Mouse (Mus musculus): ENCODE data around the gene Gng4.

Gng4 gene

DNA sequence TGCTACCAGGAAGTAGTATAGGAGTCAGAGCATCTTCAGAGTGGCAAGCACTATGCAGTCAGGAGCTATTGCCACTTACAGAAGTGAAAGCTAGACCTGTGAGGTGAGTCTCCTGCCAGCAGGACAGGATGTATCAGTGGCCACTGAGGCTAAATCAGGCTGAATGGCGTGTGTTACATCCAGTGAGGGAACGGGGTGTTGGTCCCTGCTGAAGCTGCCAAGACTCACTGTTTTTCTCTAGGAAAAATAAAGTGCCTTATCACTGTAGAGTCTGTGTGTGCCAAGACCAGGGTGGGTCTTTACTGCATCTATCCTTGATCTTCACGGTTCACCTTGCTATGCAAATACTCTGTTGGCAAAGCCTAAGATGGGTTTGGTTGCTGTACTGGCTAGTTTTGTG lies 34.8 kb downstream of the Gng4 start:
- DNase-seq (ENCODE audit: low read depth) = no peak

DNA sequence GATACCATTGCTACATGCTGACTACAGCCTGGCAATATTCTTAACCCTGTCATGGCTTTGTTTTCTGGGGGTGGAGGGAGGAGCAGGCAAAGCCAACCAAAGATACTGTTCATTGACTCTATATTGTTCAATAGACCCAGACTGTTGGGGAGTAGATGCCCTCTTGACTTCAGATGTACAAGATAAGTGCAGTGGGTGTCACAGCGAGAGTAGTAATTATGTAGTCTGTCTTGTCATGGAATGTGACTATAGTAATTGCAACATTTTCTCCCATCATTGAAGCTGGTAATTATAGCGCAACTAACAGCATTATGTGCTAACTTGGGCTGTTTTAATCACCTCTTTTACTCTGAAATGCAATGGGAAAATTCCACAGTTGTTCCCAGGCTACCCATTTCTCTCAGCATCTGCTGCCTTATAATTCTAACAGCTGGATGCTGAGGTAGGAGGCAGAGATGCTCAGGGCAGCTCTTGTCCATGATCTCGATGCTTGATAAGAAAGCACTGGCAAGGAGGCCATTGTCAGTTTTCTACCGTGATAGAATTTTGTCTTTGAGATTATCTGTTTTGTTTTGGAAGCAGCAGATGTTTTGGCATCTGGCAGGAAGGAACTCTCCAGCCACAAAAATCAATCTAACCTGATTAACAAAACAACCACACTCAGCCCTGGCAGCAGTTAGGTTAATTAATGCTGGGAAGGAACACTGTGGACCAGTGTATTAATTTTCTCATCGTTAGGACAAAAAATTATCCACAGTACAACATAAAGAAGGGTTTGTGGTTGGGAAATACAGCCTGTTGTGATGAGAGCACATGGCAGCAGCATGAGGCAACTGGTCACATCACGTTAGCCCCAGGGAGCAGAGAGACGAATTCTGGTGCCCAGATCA lies 36.6 kb downstream of the Gng4 start:
- DNase-seq (ENCODE audit: low read depth) = no peak

DNA sequence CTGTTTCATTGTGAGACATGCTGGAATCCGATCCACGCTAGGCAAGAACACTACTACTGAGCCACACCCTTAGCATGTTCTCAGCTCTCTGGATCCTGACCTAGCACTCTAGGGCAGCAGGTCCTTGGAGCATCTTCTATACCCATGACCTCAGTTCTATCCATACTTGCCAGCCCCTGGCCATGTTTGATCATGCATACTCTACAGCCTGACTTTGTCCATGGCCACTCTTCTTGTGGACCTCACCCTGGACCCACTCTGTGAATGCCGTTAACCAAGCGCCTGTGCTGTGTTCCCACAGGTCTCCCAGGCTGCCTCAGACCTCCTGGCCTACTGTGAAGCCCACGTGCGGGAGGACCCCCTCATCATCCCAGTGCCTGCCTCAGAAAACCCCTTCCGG lies 41.1 kb downstream of the Gng4 start:
- no peak for DNase-seq (ENCODE audit: low read depth)

DNA sequence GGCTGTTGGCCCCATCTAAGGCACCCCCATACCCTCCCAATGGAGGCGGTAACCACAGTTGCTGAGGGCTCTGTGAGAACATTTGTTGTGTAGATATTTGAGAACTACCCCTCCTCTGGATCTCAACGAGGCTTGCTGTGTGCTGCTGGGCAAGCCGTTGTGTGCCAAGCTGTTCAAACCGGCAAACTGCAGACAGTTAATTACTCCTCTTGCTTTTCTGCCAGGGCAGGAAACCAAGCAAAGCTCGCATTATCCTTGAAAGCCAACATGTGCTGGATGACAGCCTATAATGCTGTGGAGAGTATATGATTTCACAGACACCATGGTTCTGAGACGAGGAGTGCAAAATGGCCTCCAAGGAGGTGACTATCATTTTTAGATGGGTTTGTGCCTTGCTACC lies 42.7 kb downstream of the Gng4 start:
- no peak for DNase-seq (ENCODE audit: low read depth)

DNA sequence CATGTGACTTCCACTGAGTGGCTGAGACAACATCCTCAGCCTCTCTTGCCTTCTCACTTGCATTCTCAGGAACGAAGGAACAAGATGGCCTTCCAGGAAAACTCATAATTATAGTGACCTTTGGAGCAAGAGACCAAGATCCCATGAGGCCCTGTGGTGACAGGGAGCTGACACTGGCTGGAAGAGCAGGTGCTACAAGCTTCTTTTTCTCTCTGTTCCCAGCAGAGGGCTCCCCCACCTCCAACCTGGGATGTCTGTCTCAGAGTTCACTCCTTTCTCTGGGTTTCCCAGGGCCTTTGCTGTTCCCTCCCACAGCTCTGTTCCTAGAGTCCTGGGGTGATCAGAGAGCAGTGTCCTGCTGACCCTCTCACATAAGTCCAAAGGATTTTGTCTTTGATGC lies 44.3 kb downstream of the Gng4 start:
- no peak for DNase-seq (ENCODE audit: low read depth)

DNA sequence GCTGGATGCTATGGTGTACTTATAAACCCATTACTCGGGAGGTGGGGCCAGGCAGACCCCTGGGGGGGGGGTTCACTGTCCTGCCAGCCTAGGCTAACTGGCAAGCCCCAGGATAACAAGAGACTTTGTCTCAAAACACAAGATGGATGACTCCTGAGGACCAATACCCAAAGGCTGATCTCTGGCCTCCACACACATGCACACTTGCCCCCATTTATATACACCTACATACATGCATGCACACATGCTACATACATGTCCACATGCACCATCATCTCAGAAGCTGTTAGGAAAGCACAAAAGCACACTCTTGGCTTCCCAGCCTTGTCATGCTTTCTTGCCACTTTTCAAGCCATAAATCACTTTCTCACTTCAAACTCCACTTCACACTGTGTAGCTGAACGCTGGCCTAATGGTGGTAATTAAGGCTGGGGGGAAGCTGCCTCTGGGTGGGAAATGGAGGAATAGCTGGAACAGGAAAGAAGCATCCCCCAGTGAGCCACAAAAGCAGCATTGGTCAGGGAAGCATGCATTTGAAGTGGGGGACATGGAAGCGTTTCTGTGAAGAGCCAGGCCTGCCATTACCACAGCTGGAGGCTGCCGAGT lies 46.7 kb downstream of the Gng4 start:
- no peak for DNase-seq (ENCODE audit: low read depth)

DNA sequence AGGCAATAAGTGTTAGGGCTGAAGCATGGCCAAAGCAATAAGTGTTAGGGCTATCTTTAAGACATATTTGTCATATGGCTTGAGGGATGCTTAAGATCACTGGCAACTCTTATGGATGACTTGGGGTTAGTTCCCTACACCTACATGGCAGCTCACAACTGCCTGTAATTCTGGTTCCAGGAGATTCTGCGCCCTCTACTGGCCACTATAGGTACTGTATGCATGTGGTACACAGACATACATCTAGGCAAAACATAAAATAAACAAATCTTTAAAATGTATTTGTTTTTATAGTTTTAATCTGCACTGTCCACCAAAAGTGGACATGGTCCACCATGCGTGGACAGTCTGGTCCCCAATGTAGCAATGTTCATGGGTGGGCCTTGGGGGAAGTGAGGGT lies 51.3 kb downstream of the Gng4 start:
- peak; percentile 29 for DNase-seq (ENCODE audit: low read depth)

DNA sequence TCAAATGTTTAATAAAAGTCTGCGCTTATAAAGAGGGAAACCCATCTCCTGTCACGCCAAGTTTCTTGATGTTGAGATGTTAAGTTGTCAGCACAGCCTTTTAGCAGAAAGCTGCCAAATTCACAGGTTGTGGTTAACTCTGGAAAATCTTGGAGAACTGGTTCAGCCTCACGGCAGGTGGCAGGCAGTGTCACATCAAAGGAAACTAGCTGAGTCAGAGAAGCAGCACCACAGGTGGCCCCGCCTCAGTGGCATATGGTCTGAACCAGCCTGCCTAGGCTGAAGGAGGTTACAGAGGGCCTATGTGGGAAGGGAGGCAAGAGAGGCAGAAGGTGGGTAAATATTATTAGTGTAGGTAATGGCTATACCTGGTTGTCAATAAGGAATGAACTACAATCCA lies 61.2 kb downstream of the Gng4 start:
- no peak for DNase-seq (ENCODE audit: low read depth)

DNA sequence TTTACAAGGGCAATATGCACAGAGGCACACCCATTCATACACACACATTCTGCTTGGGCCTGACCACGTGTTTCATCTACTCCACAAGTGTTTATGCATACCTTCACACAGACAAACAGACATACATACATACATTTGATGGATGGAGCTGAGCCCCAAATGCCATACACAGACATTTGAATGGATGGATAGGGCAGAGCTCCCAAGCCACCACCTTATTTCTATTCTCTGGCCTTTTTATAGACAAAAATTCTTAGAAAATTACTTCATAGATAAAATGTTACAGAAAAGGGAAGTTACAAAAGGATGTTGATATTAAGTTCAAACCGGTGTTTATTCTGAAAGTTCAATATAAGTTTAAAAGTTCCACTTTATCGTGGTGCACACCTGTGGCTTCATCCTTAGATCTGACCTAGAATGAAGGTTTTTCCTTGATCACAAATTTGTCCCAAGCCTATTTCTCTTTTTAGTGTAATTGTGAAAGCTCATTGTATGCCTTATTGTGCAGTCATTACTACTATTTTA lies 63.3 kb downstream of the Gng4 start:
- no peak for DNase-seq (ENCODE audit: low read depth)

DNA sequence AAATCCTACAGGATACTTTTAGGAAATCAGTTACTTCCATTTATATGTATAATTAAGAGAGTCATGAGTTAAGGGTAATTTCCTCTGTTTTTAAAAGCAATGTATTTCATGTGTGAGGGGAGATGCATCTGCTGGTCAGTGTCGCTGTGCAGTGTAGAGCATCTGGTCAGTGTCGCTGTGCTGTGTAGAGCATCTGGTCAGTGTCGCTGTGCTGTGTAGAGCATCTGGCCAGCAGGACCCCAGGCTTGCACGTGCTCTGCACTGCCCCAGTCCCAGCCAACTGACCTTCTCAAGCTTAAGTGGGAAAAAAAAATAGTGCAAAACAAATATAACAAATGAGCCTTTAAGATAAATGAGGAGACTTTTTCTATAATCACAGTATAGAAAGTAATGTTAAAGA lies 73.3 kb downstream of the Gng4 start:
- DNase-seq (ENCODE audit: low read depth) = no peak

DNA sequence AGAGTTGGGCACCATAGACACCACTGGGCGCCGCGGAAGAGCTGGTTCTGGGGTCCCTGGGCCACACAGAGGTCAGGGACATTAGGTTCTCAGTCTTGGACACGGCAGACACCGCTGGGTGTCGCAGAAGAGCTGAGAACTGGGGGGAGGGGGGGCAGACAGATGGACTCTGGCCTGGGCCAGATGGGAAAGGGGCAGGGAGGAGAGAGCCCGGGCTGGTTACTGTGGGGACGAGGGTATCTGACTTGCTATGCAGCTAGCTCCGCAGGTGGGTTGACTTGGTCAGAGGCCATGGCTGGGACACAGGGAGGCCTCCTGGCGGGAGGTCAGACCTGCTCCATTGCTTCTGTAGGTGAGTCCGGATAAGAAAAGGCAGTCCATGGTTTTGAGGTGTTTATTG lies 78.5 kb downstream of the Gng4 start:
- DNase-seq (ENCODE audit: low read depth) = no peak

DNA sequence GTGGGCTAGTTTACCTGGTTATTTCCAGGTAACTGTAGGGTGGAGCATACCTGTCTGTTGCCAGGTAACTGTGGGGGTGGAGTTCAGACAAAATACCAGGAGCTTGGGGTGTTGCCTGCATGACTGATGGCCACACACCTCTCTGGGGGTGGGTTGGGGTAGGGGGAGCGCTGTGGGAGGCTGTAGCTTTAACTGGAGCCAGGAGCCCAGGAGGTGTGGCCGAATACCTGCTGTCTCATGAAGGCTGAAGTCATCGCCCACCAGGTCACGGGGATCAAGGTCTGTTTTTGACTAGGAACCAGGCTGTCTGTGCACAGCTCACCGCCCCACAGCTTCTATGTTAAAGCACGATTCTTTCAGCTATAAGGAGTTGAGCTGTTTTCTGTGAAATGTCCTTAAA lies 79.1 kb downstream of the Gng4 start:
- no peak for DNase-seq (ENCODE audit: low read depth)

DNA sequence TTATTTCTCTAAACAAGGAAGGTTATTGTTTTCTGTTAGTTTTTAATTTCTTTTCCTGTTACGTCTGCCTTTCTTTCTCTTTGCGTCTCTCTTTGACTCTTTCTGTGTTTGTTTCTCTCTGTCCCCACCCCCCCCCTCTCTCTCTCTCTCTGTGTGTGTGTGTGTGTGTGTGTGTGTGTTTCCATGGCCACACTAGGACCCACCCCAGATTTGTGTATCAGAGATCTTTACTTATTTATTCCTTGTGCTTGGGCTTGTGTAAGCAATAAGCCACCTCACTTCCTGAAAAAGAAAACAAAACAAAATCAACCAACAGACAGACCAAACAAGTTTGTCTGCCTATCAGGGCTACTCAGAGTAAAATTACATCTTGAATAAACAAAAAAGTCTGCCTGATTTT lies 82.5 kb downstream of the Gng4 start:
- no peak for DNase-seq (ENCODE audit: low read depth)

DNA sequence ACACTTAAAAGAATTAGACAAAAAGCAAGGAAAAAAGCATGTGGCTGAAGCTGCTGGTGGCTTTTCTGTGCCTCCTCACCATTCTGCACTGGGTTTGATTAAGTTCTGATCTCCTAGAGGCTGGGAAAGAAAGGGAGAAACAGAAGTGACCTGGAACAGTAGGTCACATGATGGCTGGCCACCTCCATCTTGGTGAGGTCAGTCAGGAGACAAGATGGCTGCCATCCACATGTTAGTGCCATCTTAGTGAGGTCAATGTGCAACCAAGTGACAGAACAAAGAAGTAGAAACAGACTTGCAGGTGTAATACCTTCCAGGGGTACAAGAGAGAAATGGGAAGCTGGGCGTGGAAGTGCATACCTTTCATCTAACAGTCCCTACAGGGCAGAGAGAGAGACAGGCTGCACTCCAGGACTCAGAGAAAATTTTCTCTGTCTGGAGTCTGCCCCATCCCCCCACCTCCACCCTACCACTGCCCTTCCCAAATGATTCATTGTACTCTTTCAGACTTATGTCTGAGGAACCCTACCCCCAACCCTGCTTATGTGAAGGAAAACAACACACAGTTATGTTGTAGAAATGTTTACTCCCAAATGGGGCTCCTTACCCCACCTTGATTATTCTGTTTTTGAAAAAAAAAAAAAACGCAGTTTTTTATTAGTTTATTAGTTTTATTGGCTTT lies 83.4 kb downstream of the Gng4 start:
- peak; percentile 42 for DNase-seq (ENCODE audit: low read depth)

DNA sequence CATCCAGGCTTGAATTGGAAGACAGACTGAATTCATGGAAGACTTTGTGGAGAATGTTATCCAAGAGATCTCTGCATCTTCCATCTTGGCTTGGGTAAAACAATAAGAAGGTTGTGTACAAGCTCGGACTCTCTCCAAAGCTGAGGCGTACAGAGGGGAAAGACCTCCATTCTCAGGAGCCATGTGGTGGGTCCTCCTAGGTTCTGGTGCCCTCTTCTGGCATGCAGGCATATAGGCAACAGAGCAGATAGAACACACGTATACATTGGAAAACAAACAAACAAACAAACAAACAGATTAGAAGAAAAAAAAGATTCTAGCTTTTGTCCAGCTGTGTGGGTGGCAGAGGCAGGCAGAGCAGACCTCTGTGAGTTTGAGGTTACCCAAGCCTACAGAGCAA lies 84.1 kb downstream of the Gng4 start:
- peak; percentile 68 for DNase-seq (ENCODE audit: low read depth)

Data from NIH3T3 (cell line).